8 mouse cellular contexts compared by ENCODE assay signal in the genomic region with DNA sequence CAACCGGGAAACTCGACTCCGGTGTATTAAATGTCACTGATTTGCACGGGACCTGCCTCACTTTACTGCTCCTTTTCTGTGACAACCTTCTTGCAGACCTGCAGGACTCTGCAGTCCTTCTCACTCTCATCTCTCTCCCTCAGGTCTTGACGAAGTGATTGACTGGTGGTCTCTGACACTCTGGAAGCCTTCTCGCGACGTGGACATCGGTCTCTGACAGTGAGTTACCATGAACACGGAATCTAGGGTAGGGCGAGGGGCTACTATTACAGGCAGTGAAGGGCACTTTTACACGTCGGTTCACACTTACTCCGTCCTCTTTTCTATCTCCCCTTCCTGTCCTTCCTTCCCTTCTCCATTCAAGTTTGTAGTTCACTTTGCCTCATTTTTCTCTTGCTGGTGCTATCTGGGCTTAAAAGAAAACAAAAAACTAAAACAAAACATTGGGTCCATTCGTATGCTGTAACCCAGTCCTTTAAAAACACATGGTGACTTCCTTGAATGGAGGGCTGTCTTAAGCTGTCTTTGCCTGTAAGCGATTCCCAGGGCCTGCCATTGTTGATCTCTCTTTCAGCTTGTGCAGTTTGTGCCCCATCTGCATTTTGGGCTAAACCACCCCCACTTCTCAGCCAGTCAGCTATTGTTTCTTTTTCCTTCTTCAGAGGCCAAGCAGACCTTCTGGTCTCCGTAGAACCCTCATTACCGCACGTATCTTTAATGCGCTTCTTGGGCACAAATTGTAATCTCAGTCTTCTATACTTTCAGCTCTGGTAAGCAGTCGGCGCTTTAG. TPM values are rescaled to one million over a fixed set of nuclear protein-coding genes. Genes with fewer than 3 reads are reported as not detected.
DNase-seq lines count a peak whose midpoint lies in the region; ATAC-seq and TF ChIP-seq lines count a peak whose summit lies in the region.
"Had no signal": no experiment of that assay in that cellular context is flagged by ENCODE, and none has a peak within 500 bp of the region (broad histone marks: within the 10 kb centered on the region; RNA-seq: fewer than 3 reads in every experiment).

No protein-coding gene starts in this region.

- H3K9me3 ChIP-seq in CH12.LX (replicated peaks; ENCODE audit: low read length) (no peaks in the 10 kb centered on the region), ES-E14 (ENCODE audit: control insufficient read depth, insufficient read depth, low read depth, low read length) (no peaks in the 10 kb centered on the region)
- H3K9me3 ChIP-seq in forebrain, postnatal 0 days (ENCODE audit: low read length): no peaks in the 10 kb centered on the region
- no peaks in the 10 kb centered on the region for H3K9me3 ChIP-seq in liver, embryonic 16.5 days (replicated peaks; ENCODE audit: control insufficient read depth, low read length)

- dilution Hi-C loops in CH12.LX (cut with MboI; ENCODE audit: extremely low pct_ligation_motif_present, extremely low pct_unique_long_range_greater_than_20kb, low sequenced_read_pairs): no loop called here

- H3K9ac ChIP-seq in CH12.LX (ENCODE audit: insufficient read depth, low read depth) (no peak overlapping the region), ES-E14 (ENCODE audit: insufficient read depth, low read depth, low read length, poor library complexity, severe bottlenecking) (peak overlapping the region; percentile 82; the same call in 1 of the 2 replicates)
- no peak overlapping the region for H3K9ac ChIP-seq in forebrain, postnatal 0 days
- H3K9ac ChIP-seq in liver, embryonic 16.5 days (ENCODE audit: low read depth, low read length): no peak overlapping the region

- peaks cover 83% of the 10 kb centered on the region for H3K27me3 ChIP-seq in CH12.LX (replicated peaks)
- peaks cover 20% of the 10 kb centered on the region for H3K27me3 ChIP-seq in forebrain, postnatal 0 days (ENCODE audit: insufficient read depth, low read length)
- H3K27me3 ChIP-seq in liver, embryonic 16.5 days (ENCODE audit: control insufficient read depth, insufficient read depth, low read depth, low read length): peaks cover 35% of the 10 kb centered on the region

- no peak for TF ChIP-seq EP300 in CH12.LX (IDR thresholded peaks at IDR 0.05; ENCODE audit: low read length)

- in situ Hi-C loops in CH12.LX (cut with MboI; ENCODE audit: low pct_ligation_motif_present, low pct_unique_long_range_greater_than_20kb, low sequenced_read_pairs) (no loop called here), ES-E14 (cut with MboI; ENCODE audit: low sequenced_read_pairs in 2 of 2, unreplicated experiment in 2 of 2) (loop anchor here in 1 of 2 experiments (25.0 kb wide), 1 partner anchor 557 kb away; no protein-coding TSS in a partner anchor)

- TF ChIP-seq POLR2A in CH12.LX (IDR thresholded peaks at IDR 0.05; ENCODE audit: low read depth, low read length): no peak

- no peak overlapping the region for H3K4me2 ChIP-seq in CH12.LX (ENCODE audit: insufficient read depth, low read depth, poor library complexity, severe bottlenecking)
- H3K4me2 ChIP-seq in forebrain, postnatal 0 days (ENCODE audit: low read depth): peak overlapping the region; percentile 86
- H3K4me2 ChIP-seq in liver, embryonic 16.5 days (ENCODE audit: low read depth, low read length): peak overlapping the region; percentile 62

- H3K79me2 ChIP-seq in CH12.LX (replicated peaks; ENCODE audit: control insufficient read depth, extremely low read depth, insufficient read depth, poor library complexity, severe bottlenecking): no peaks in the 10 kb centered on the region

- H3K27ac ChIP-seq in CH12.LX (ENCODE audit: insufficient read depth, low read depth): no peak overlapping the region
- H3K27ac ChIP-seq in ES-E14 (ENCODE audit: insufficient read depth, low read depth, low read length, poor library complexity, severe bottlenecking): no peak overlapping the region
- no peak overlapping the region for H3K27ac ChIP-seq in forebrain, postnatal 0 days (ENCODE audit: low read depth, low read length)
- H3K27ac ChIP-seq in liver, embryonic 16.5 days (ENCODE audit: low read length): no peak overlapping the region

- WGBS in forebrain, postnatal 0 days: 2% methylated on average over 22 of the region's 22 CpGs
- WGBS in liver, embryonic 16.5 days (ENCODE audit: insufficient replicate concordance): 18% methylated on average over 22 of the region's 22 CpGs

- H3K4me1 ChIP-seq in CH12.LX (ENCODE audit: control insufficient read depth in 1 of 2, insufficient read depth in 2 of 2) (peaks cover 2 to 4% of the 10 kb centered on the region in 2 experiments; a peak in 2 of 4 replicates), ES-E14 (ENCODE audit: control insufficient read depth in 2 of 2, insufficient read depth in 2 of 2, low read length in 2 of 2, poor library complexity in 1 of 2) (peaks cover 5 to 31% of the 10 kb centered on the region in 2 experiments)
- no peaks in the 10 kb centered on the region; the same call in 1 of the 2 replicates for H3K4me1 ChIP-seq in forebrain, postnatal 0 days (ENCODE audit: insufficient read depth)
- peaks cover 10% of the 10 kb centered on the region for H3K4me1 ChIP-seq in liver, embryonic 16.5 days (ENCODE audit: control insufficient read depth, low read depth, low read length)

- DNase-seq in CH12.LX (ENCODE audit: extremely low read depth) (no peak), ES-E14 (ENCODE audit: low read depth, low spot score) (no peak)
- no peak for DNase-seq in forebrain, postnatal 0 days
- no peak for DNase-seq in T-cell, adult 2 months (ENCODE audit: low spot score)
- no peak for DNase-seq in adrenal gland, postnatal 10 days
- DNase-seq: kidney, postnatal 10 days had no signal

- no peak for ATAC-seq in forebrain, postnatal 0 days
- ATAC-seq in liver, embryonic 16.5 days (ENCODE audit: low read depth): no peak
- ATAC-seq in activated CD4-positive, CD25-positive, alpha-beta regulatory T cell, adult 4 months: no peak

- H3K36me3 ChIP-seq in CH12.LX (replicated peaks in 1 of 2; ENCODE audit: control insufficient read depth in 1 of 2, insufficient read depth in 1 of 2, low read length in 1 of 2): no peaks in the 10 kb centered on the region
- H3K36me3 ChIP-seq in ES-E14 (ENCODE audit: control insufficient read depth, insufficient read depth, low read length, poor library complexity, severe bottlenecking): peaks cover 19% of the 10 kb centered on the region
- H3K36me3 ChIP-seq in forebrain, postnatal 0 days (ENCODE audit: insufficient read depth): no peaks in the 10 kb centered on the region; the same call in 1 of the 2 replicates
- H3K36me3 ChIP-seq in liver, embryonic 16.5 days (ENCODE audit: control insufficient read depth, insufficient read depth): no peaks in the 10 kb centered on the region

- TF ChIP-seq RAD21 in CH12.LX (IDR thresholded peaks at IDR 0.05; ENCODE audit: low read depth, low read length): no peak

- H3K4me3 ChIP-seq in CH12.LX (replicated peaks in 1 of 3; ENCODE audit: low read depth in 2 of 3, low read length in 2 of 3, poor library complexity in 1 of 3) (no peak overlapping the region), ES-E14 (ENCODE audit: insufficient read depth in 1 of 2, low read depth in 1 of 2, low read length in 2 of 2, poor library complexity in 1 of 2, severe bottlenecking in 1 of 2) (peak overlapping the region; percentile 82 to 87)
- H3K4me3 ChIP-seq in forebrain, postnatal 0 days (ENCODE audit: low read depth, low read length): peak overlapping the region; percentile 39
- H3K4me3 ChIP-seq in liver, embryonic 16.5 days (ENCODE audit: low read depth, low read length): peak overlapping the region; percentile 48

- no peak for TF ChIP-seq CTCF in CH12.LX (conservative IDR thresholded peaks at IDR 0.05 in 1 of 2, IDR thresholded peaks at IDR 0.05 in 1 of 2; ENCODE audit: low read depth in 2 of 2, low read length in 2 of 2)
- TF ChIP-seq CTCF in forebrain, postnatal 0 days (IDR thresholded peaks at IDR 0.05; ENCODE audit: low read depth): no peak

TF ChIP-seq in CH12.LX, 34 proteins besides CTCF, POLR2A, EP300 and RAD21:
- TF ChIP-seq PAX5 (IDR thresholded peaks at IDR 0.05; ENCODE audit: low read length): no peak
- 0 out of 2 replicates have a peak, but pooled peaks have one; percentile 22 for TF ChIP-seq ZNF384 (IDR thresholded peaks at IDR 0.05; ENCODE audit: low read depth, low read length)

TF ChIP-seq in ES-E14, 5 proteins besides CTCF, POLR2A, EP300 and RAD21:
- TF ChIP-seq ZNF384 (IDR thresholded peaks at IDR 0.05; ENCODE audit: low read depth, low read length): 0 out of 2 replicates have a peak, but pooled peaks have one; percentile 65
- no peak for TF ChIP-seq MAFK (IDR thresholded peaks at IDR 0.05; ENCODE audit: insufficient read depth, low read depth, low read length)

RNA-seq across cellular contexts. Expression of a gene that starts 1.5 kb away (rescaled TPM):
- total RNA-seq in CH12.LX (2012; rRNA removed): 0.21 TPM in 1 of 2 replicates, not detected in the other
- not detected in 2 replicates for total RNA-seq in CH12.LX (2014; rRNA removed)
- polyA plus RNA-seq in CH12.LX (2012; ENCODE audit: insufficient read length, low read depth): not detected in 2 replicates
- 639 and 754 TPM in 2 replicates for total RNA-seq in ES-E14 (2012; rRNA removed)
- 0.14 and 0.46 TPM in 2 replicates for total RNA-seq in forebrain, postnatal 0 days (2014; rRNA removed)
- polyA plus RNA-seq in forebrain, postnatal 0 days (2015; fragmentation: Nextera tagmentation; extraction: Ambion mirVana): 2.2 and 2.4 TPM in 2 replicates
- polyA plus RNA-seq in liver, embryonic 16.5 days (2015; fragmentation: Nextera tagmentation; extraction: Ambion mirVana): 1.3 TPM in 2 replicates
- under 1 TPM in 1 of 2 experiments, not detected in 1; 0.41 TPM for polyA plus RNA-seq in activated CD4-positive, CD25-positive, alpha-beta regulatory T cell, adult 4 months (2017; shearing (Covaris generic))
- 1 to 10 TPM; 4.5 to 4.9 TPM for total RNA-seq in adrenal gland, postnatal 10 days (2021)

Comparison
In these comparisons a context has a peak if more than half of its experiments do, and no peak if none do; other contexts are left out.
1. H3K4me3 ChIP-seq: peak in ES-E14 (2 of 2), forebrain, postnatal 0 days (single experiment) and liver, embryonic 16.5 days (single experiment); none in CH12.LX (0 of 3).
2. RNA of a gene that starts 1.5 kb away (total RNA-seq): 639 to 754 TPM in ES-E14; 4.5 to 4.9 TPM in adrenal gland, postnatal 10 days, 0.21 TPM in CH12.LX and 0.14 to 0.46 TPM in forebrain, postnatal 0 days; every median in the first group is over 100 times any median in the second.